Mouse (Mus musculus) embryonic facial prominence, embryonic 11.5 days (tissue): ENCODE measurements around the gene Gm42906. TPM values are rescaled to one million over a fixed set of nuclear protein-coding genes. Genes with fewer than 3 reads are reported as not detected.

Experiments
- ATAC-seq: fragments of 200-750 bp; cut with Nextera tagmentation; replicated peaks from 2 replicates; pipeline ENCODE4 v1.8.0; 2017; ENCODE audit warnings: low read depth; ENCODE audit not compliant: insufficient number of reproducible peaks, low FRiP score, low TSS enrichment
- DNase-seq: peaks from one replicate; pipeline ENCODE4 v3.0.0-alpha.2; 2015; ENCODE audit warnings: low spot score
- H3K27ac ChIP-seq: fragments of 300-500 bp; sonication (generic); replicated peaks from 2 replicates; pipeline ENCODE4 v1.5.1; 2014; ENCODE audit warnings: mild to moderate bottlenecking, low read depth, low read length, control low read depth
- H3K27me3 ChIP-seq: fragments of 300-500 bp; sonication (generic); 2 replicates; pipeline ENCODE4 v1.6.1; 2014; ENCODE audit warnings: mild to moderate bottlenecking, low read length, moderate library complexity, mixed read lengths; ENCODE audit not compliant: control insufficient read depth, insufficient read depth
- H3K36me3 ChIP-seq: fragments of 300-500 bp; sonication (generic); replicated peaks from 2 replicates; pipeline ENCODE4 v1.6.1; 2014; ENCODE audit warnings: low read depth, mild to moderate bottlenecking, low read length, moderate library complexity, mixed read lengths; ENCODE audit not compliant: control insufficient read depth, insufficient read depth
- H3K4me1 ChIP-seq: fragments of 300-500 bp; sonication (generic); 2 replicates; pipeline ENCODE4 v1.6.1; 2014; ENCODE audit warnings: low read length, mixed read lengths; ENCODE audit not compliant: control insufficient read depth, insufficient read depth
- H3K4me2 ChIP-seq: fragments of 300-500 bp; sonication (generic); 2 replicates; pipeline ENCODE4 v1.6.1; 2014; ENCODE audit warnings: low read depth, mild to moderate bottlenecking, control low read depth, low read length, moderate library complexity
- H3K4me3 ChIP-seq: fragments of 300-500 bp; sonication (generic); 2 replicates; pipeline ENCODE4 v1.5.1; 2014; ENCODE audit warnings: low read depth, low read length, control low read depth
- H3K9ac ChIP-seq: fragments of 300-500 bp; sonication (generic); replicated peaks from 2 replicates; pipeline ENCODE4 v1.6.1; 2014; ENCODE audit warnings: mild to moderate bottlenecking, control low read depth, low read length
- H3K9me3 ChIP-seq: fragments of 300-500 bp; sonication (generic); replicated peaks from 2 replicates; pipeline ENCODE4 v1.6.1; 2016; ENCODE audit warnings: mild to moderate bottlenecking, low read length, inconsistent platforms, mixed read lengths; ENCODE audit not compliant: control insufficient read depth
- WGBS: fragments of 180-500 bp; shearing (Covaris S2); extraction: QIAGEN DNeasy Blood & Tissue Kit; methylation state at CpG from one replicate; pipeline ENCODE4 v1.1.7; 2014; 5-methylcytosine and 5-hydroxymethylcytosine counted together
- polyA plus RNA-seq: library from polyadenylated mRNA; unstranded; fragments of >200 nt; fragmentation: Nextera tagmentation; extraction: Ambion mirVana; gene quantifications from 2 replicates; pipeline ENCODE4 v1.2.1, GENCODE M21; 2014

The Gm42906 gene
- polyA plus RNA-seq, 1 experiment from 2014 or later, result not detected

DNA sequence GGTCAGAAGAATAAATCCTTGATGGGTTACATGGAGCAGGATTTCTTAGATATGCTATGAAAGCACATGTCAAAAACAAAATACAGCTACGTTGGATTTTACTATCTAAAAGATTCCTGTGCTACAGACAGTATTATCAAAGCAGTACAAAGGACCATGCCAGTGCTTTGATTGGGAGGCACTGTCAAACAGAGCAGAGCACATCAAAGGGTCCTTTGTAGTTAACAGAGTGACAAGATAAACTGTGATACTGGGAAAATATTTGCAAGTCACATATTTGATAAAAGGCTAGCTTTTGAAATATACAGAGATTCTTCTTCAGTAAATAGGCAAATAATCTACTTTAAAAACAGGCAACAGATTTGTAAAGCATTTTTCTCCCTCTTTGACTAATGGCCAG lies 11.0 kb downstream of the Gm42906 start:
- Histone ChIP-seq H3K9me3 (no peaks in the 10 kb centered on the region), H3K9ac (no peak overlapping the region), H3K27ac (no peak overlapping the region), H3K4me3 (no peak overlapping the region), H3K36me3 (no peaks in the 10 kb centered on the region), H3K27me3 (no peaks in the 10 kb centered on the region), H3K4me2 (no peak overlapping the region), H3K4me1 (no peaks in the 10 kb centered on the region)
- no peak for DNase-seq
- ATAC-seq, result no peak
- 59% methylated on average over 1 of the region's 1 CpGs for WGBS

DNA sequence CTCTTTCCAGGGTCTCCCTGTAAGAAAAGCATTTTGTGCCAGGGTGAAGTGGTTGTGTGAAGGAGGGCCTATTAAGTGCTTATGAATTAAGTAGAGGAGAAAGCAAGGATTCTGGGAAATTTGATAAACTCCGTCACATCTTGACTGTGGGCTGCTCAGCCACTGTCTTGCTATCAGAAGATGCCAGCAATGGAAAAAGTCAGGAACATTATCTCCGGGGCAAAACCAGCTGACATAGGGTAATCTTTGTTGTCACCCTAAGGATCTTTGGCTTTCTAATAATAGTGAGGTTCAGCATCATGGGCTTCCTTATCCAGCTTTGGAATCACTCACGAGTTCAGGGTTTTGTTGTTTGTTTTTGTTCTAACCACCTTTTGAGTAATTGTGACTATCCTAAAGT lies 14.3 kb downstream of the Gm42906 start:
- H3K4me3 ChIP-seq, result no peak overlapping the region
- ATAC-seq (no peak), DNase-seq (no peak)
- no peak overlapping the region for H3K4me2 ChIP-seq
- no peaks in the 10 kb centered on the region for H3K9me3 ChIP-seq
- no peaks in the 10 kb centered on the region for H3K27me3 ChIP-seq
- H3K9ac ChIP-seq, result no peak overlapping the region
- no peak overlapping the region for H3K27ac ChIP-seq
- no peaks in the 10 kb centered on the region for H3K36me3 ChIP-seq
- WGBS, result 79% methylated on average over 3 of the region's 3 CpGs
- no peaks in the 10 kb centered on the region for H3K4me1 ChIP-seq

DNA sequence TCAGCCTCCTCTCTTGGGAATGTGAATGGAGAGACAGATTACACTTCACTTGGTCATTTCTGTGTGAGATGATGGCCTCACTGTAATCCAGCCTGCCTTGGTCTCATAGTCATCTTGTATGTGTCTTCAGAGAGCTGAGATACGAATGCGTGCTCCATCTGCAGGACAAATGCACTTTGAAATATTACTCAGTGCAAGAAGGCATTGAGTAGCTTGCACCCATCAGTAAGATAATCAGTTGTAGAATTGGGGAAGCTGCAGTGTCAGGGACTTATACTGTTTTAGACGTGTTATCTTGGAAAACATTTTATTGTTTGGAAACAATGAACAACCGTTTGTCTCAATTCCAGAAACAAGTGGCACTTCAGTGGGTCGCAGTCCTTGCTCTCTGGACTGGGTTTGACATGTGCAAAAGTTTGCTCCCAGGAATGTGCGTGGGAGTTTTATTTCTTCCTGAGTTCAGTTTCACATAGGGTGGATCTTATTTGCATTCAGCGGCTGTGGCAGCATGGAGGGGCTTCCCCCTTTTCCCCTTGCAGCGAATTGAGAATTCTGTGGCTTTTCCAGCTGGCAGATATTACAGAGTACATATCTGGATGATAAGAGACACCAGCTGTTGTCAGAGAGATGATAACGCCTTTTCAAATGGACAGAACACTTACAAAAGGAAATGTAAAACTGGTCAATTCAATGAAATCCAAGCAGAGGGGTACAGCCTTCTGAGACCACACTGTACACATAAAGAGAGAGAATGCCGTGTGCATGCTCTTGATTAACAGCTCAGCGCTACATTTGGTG lies 15.1 kb downstream of the Gm42906 start:
- Histone ChIP-seq H3K9me3 (no peaks in the 10 kb centered on the region), H3K4me2 (no peak overlapping the region), H3K4me1 (no peaks in the 10 kb centered on the region), H3K27ac (no peak overlapping the region), H3K4me3 (no peak overlapping the region), H3K36me3 (no peaks in the 10 kb centered on the region), H3K27me3 (no peaks in the 10 kb centered on the region), H3K9ac (no peak overlapping the region)
- no peak for DNase-seq
- 76% methylated on average over 11 of the region's 11 CpGs for WGBS
- ATAC-seq, result no peak

DNA sequence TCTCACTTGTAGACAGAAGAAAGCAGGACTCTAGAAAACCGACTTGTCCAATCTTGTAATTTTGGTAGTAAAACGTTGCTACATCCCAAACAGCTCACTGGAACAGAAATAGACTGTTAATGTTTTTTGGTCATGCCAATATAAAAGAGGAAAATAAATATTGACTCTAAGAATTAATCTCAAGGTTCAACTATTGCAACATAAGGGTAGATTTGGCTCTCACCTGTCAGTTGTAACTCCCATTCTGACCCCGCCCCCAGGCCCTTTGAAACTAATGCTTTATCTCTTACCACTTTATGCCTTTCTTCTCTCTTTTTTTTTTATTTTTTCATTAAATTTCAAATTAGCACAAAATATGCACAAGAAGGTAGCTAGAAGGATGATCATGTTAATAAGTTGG lies 18.0 kb downstream of the Gm42906 start:
- no peaks in the 10 kb centered on the region for H3K36me3 ChIP-seq

DNA sequence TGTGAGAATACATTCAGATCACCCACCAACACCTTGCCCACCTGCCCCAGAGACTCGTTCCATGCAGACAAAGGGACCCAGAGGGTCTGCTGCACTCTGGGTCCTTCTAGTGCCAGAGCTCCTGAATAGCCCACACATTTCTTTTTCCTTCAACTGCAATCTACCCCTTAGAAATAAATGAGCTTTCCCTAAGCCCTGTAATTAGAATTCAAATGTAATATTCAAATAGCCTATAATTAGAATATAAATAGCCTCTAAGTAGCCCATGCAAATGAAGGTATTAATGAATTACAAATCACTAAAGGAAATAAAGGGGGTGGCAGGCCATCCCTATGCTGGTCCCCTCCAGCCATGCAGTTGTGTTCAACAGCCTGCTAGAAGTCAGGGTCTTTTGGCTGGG lies 18.7 kb downstream of the Gm42906 start:
- Histone ChIP-seq H3K4me3 (no peak overlapping the region), H3K9me3 (no peaks in the 10 kb centered on the region), H3K4me1 (no peaks in the 10 kb centered on the region), H3K36me3 (no peaks in the 10 kb centered on the region), H3K27me3 (no peaks in the 10 kb centered on the region), H3K9ac (no peak overlapping the region), H3K4me2 (no peak overlapping the region), H3K27ac (no peak overlapping the region)
- DNase-seq (no peak), ATAC-seq (no peak)
- 20% methylated on average over 1 of the region's 1 CpGs for WGBS

More for the DNA sequence above, 18.0 kb downstream of the Gm42906 start:
- Histone ChIP-seq H3K4me1 (no peaks in the 10 kb centered on the region), H3K27ac (no peak overlapping the region), H3K4me3 (no peak overlapping the region), H3K27me3 (no peaks in the 10 kb centered on the region), H3K9ac (no peak overlapping the region), H3K4me2 (no peak overlapping the region), H3K9me3 (no peaks in the 10 kb centered on the region)
- 73% methylated on average over 3 of the region's 3 CpGs for WGBS
- ATAC-seq, result no peak
- no peak for DNase-seq

DNA sequence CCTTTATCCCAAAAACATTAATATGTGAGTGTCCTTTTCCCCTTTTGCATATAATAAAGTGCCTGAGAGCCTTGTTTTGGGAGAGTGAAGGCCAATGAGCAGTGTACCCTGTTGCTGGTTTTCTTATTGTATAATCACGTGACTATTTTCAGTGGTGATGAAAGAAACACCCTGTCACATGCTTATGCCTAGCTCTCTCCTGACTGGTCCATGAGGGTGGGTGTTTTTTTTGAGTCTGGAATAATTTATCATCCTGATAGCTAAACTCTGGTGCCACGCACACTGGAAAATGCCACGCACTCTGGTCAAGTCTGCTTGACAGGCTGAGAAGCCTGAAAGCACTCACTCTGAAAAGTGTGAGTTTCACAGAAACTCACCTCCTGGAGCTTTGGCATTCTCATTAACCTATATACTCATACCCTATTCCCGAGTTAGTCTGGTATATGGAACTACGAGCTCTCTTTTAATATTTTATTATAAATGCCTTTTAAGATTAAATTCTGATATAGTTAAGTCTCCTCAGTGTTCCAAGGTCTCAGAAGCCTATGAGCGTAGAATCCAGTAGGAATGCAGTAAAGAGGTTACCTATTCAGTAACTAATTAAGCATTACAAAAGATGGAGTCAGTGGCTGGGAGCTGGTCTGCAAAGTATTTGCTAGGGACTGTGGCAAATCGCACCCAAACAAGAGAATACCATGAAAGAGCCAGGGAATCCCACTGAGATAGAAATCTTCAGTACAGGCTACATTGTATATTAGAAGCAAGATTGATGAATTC lies 19.7 kb downstream of the Gm42906 start:
- no peaks in the 10 kb centered on the region for H3K36me3 ChIP-seq
- DNase-seq (no peak), ATAC-seq (no peak)
- H3K27ac ChIP-seq, result no peak overlapping the region
- H3K9ac ChIP-seq, result no peak overlapping the region
- H3K27me3 ChIP-seq, result no peaks in the 10 kb centered on the region
- H3K4me1 ChIP-seq, result no peaks in the 10 kb centered on the region
- no peaks in the 10 kb centered on the region for H3K9me3 ChIP-seq
- H3K4me3 ChIP-seq, result no peak overlapping the region
- WGBS, result 38% methylated on average over 7 of the region's 7 CpGs
- no peak overlapping the region for H3K4me2 ChIP-seq

DNA sequence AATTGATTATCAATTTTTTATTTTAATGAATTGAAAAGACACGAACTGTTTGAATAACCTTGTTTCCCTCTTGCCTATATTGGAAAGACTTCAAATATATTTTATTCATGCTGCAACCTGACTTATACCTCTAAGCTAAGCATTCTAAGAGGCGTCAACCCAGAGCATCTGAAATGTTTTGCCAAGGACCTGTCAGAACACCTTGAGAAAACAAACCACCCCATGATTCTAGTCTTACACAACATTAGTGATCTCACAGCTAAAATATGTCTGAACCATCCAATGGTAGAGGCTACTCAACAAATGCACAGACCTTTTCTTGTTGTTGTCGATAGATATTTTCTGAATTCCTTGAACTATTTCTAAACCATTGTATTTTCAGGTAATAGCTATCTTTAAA lies 20.5 kb downstream of the Gm42906 start:
- 86% methylated on average over 3 of the region's 3 CpGs for WGBS
- Histone ChIP-seq H3K36me3 (no peaks in the 10 kb centered on the region), H3K27me3 (no peaks in the 10 kb centered on the region), H3K4me2 (no peak overlapping the region), H3K9ac (no peak overlapping the region), H3K27ac (no peak overlapping the region), H3K9me3 (no peaks in the 10 kb centered on the region), H3K4me3 (no peak overlapping the region), H3K4me1 (no peaks in the 10 kb centered on the region)
- ATAC-seq, result no peak
- DNase-seq, result no peak

DNA sequence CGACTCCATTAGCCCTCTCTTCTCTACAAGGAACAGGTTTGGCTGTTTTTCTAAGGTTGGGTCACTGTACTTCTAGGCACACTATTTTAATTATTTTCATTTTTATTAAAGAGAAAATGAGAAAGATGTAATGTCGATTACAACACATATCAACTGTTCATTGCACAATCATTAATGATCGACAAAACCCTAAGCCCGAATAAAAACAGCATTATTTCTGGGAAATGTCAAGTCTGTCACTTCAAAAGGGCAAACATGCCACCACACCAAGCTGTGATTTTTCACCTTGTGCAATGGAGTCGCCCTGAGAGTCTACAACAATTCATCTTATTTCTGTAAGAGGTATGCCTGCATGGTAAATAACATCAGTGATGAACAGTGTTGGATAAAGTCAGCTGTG lies 21.7 kb downstream of the Gm42906 start:
- WGBS, result 84% methylated on average over 5 of the region's 5 CpGs
- Histone ChIP-seq H3K4me3 (no peak overlapping the region), H3K36me3 (no peaks in the 10 kb centered on the region), H3K27me3 (no peaks in the 10 kb centered on the region), H3K4me1 (no peaks in the 10 kb centered on the region), H3K27ac (no peak overlapping the region), H3K4me2 (no peak overlapping the region), H3K9ac (no peak overlapping the region), H3K9me3 (no peaks in the 10 kb centered on the region)
- no peak for DNase-seq
- ATAC-seq, result no peak
